Mouse (Mus musculus) fat pad, adult 2 months (tissue): ENCODE data around the gene Zmpste24.

Source experiments
- DNase-seq: peaks from one replicate; pipeline ENCODE4 v3.0.0-alpha.2; 2011; ENCODE audit warnings: low read depth, low spot score; ENCODE audit errors: extremely low read depth

Zmpste24 gene

GRCm38 (mm10) chr4:121033006-121033405 is 65.0 kb downstream of the Zmpste24 start:
- no peak for DNase-seq

GRCm38 (mm10) chr4:121031440-121031839 is 66.6 kb downstream of the Zmpste24 start:
- no peak for DNase-seq

GRCm38 (mm10) chr4:121029632-121030031 is 68.4 kb downstream of the Zmpste24 start:
- DNase-seq: no peak

GRCm38 (mm10) chr4:121028659-121029392 is 69.2 kb downstream of the Zmpste24 start:
- no peak for DNase-seq

GRCm38 (mm10) chr4:121028146-121028545 is 69.9 kb downstream of the Zmpste24 start:
- DNase-seq: no peak

- no peak for DNase-seq
Measured at GRCm38 (mm10) chr4:121025681-121026080, 72.4 kb downstream of the Zmpste24 start.

GRCm38 (mm10) chr4:121023941-121024340 is 74.1 kb downstream of the Zmpste24 start:
- peak; percentile 79 for DNase-seq

GRCm38 (mm10) chr4:121023464-121023863 is 74.6 kb downstream of the Zmpste24 start:
- DNase-seq: no peak

- DNase-seq: no peak
Measured at GRCm38 (mm10) chr4:121021911-121022310, 76.1 kb downstream of the Zmpste24 start.

- DNase-seq: no peak
Measured at GRCm38 (mm10) chr4:121020040-121020790, 77.8 kb downstream of the Zmpste24 start.

GRCm38 (mm10) chr4:121018250-121018649 is 79.8 kb downstream of the Zmpste24 start:
- no peak for DNase-seq

- no peak for DNase-seq
Measured at GRCm38 (mm10) chr4:121016928-121017657, 80.9 kb downstream of the Zmpste24 start, which contains the start of gene Smap2. Smap2 (minus strand) TSS chr4:121017247.

- no peak for DNase-seq
Measured at GRCm38 (mm10) chr4:121016021-121016898, 81.8 kb downstream of the Zmpste24 start.

GRCm38 (mm10) chr4:121015268-121015659 is 82.8 kb downstream of the Zmpste24 start:
- no peak for DNase-seq

- no peak for DNase-seq
Measured at GRCm38 (mm10) chr4:121014594-121015267, 83.3 kb downstream of the Zmpste24 start.

GRCm38 (mm10) chr4:121010770-121011549 is 87.1 kb downstream of the Zmpste24 start:
- no peak for DNase-seq
